Mouse (Mus musculus): ENCODE measurements at regions not wholly inside any gene's neighbourhood (a gene's known extent, or its start where the extent isn't known, plus 50 kb on each side); places are given as distances from the start of the nearest gene placed in this dataset.
"Not testable (repeated sequence)": the region's sequence is repeated elsewhere in the genome, so short reads cannot be mapped to it uniquely, and the experiment has no call there.

GRCm38 (mm10) chr7:73688451-73688850 is 51.7 kb upstream of the Fam174b start:
- no peak for DNase-seq (ENCODE audit: low spot score)

DNA sequence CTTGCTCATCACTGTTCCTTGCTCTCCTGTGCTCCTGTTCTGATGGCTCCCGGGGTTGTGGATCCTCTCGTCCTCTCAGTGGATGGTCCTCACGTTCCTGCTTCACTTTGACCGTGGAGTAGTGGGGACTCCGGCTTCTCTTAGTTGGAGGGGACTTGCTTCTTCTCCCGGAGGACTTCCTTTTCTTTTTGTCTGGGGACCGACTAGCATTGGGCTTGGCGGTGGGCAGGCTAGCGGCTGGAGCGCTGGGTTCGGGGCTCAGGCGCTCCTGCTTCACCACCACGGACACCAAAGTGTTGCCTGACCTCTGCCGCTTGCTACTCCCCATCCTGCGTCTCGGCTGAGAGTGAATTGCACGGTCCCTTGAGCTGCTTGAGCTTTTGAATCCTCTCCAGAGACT is 53.9 kb upstream of the Fam174b start:
- not testable (repeated sequence) for DNase-seq (ENCODE audit: low spot score)

GRCm38 (mm10) chr7:73682756-73683155 is 57.3 kb upstream of the Fam174b start:
- DNase-seq (ENCODE audit: low spot score) = no peak

GRCm38 (mm10) chr7:73670598-73670997 is 69.5 kb upstream of the Fam174b start:
- no peak for DNase-seq (ENCODE audit: low spot score)

DNA sequence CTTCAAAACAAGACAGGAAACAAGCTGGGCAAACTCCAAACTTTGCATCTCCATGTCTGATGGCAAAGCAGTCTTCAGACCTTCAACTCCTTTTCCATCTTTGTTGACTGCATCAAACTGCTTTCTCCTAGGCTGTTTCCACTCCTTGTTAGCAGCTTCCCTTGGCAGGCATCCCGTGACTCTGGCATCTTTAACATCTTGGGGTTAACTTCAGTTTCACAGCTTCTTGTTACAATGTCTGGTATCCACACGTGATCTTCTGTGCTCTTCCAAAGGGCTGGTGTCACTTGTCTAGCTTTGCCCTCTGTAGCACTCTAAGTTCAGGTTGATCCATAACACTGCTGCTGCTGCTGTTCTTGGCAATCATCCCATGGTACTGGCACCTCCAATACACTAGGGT is 71.3 kb upstream of the Fam174b start:
- no peak for DNase-seq (ENCODE audit: low spot score)

DNA sequence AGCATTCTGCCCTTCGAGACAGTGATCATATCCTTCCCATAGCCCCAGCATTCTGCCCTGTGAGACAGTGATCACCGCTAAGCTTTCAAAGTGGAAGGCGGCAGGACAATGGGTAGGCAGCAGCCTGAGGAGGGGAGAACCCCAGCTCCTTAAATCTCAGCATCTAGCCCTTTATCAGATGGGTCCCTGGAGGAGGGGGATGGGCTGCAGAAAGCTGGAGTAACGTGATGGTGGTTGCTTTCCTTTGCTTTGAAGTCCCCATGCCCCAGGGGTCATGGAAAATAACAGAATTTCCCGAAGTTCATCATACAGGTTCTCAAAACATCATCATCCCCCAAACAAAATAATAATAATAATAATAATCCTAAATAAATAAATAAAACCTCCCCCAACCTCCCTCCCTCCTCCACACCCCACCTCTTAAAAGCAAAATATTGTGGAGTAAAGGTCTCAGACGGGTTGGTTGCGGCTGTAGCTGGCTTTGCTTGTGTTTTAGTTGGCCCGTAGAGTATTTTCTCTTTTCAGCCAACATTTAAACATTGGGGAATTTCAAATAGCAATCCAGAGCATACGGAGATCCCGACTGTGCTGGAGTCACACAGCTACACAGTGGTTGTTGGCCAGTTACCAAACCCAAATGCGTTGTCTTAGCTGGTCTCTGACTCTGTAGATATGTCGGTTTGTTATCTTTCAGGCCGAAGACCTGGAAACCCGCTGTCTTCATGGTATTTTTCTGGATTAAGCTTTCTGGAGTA is 73.0 kb upstream of the Fam174b start:
- no peak for DNase-seq (ENCODE audit: low spot score)

GRCm38 (mm10) chr7:73664962-73665361 is 75.1 kb upstream of the Fam174b start:
- DNase-seq (ENCODE audit: low spot score) = no peak

GRCm38 (mm10) chr7:73662536-73662935 is 77.6 kb upstream of the Fam174b start:
- no peak for DNase-seq (ENCODE audit: low spot score)

DNA sequence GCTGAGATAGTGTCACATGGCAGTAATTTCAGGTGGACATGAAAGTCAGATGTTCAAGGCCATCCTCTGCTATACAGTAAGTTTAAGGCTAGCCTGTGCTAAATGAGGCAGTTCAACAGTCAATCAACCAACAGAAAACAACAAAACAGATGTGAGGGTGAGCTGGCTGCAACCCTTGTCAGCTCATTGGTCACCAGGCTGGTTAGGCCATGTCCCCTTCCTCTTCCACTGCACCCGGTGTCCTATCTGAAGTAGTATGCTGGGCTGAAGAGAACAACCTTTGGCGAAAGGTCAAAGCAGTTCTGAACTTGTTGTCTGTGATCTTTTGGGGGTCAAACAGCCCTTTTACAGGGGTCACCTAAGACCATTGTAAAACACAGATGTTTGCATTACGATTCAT is 78.2 kb upstream of the Fam174b start:
- DNase-seq (ENCODE audit: low spot score) = no peak

DNA sequence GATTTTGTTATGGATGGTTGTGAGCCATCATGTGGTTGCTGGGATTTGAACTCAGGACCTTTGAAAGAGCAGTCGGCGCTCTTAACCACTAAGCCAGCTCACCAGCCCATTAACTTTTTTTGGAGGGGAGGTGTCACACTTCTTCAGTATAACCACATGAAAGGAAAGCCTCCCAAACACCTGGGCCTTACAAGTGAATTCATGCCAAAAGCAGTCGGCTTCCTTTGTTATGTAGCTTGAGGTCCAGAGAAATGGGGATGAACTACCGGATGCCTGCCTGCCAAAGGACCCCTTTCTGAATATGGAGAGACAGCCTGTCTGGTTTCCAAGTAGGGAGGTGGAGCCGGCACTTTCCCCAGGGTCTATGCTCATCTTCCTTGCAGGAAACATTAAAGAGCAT is 80.6 kb upstream of the Fam174b start:
- no peak for DNase-seq (ENCODE audit: low spot score)

- DNase-seq (ENCODE audit: low spot score) = no peak
Observed at GRCm38 (mm10) chr7:73657283-73657682, 82.8 kb upstream of the Fam174b start.

DNA sequence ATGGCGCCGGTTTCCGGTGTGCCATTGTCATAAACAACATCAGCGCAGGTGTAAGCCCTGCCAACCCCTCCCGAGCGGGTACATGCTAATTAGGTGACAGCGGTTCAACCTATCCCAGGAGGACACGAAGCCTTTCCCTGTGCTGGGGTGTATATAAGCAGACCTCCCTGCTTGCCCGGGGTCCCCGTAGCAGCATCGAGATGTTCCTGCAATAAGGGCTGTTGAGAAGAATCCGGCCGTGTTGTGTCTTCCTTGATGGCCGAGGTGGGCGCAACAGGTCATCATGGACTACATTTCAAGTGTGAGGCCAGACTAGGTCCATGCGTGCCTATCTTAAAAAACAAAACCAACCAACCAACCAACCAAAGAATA is 83.7 kb upstream of the Fam174b start:
- not testable (repeated sequence) for DNase-seq (ENCODE audit: low spot score)

GRCm38 (mm10) chr7:73655787-73656423 is 84.2 kb upstream of the Fam174b start:
- DNase-seq (ENCODE audit: low spot score) = no peak

DNA sequence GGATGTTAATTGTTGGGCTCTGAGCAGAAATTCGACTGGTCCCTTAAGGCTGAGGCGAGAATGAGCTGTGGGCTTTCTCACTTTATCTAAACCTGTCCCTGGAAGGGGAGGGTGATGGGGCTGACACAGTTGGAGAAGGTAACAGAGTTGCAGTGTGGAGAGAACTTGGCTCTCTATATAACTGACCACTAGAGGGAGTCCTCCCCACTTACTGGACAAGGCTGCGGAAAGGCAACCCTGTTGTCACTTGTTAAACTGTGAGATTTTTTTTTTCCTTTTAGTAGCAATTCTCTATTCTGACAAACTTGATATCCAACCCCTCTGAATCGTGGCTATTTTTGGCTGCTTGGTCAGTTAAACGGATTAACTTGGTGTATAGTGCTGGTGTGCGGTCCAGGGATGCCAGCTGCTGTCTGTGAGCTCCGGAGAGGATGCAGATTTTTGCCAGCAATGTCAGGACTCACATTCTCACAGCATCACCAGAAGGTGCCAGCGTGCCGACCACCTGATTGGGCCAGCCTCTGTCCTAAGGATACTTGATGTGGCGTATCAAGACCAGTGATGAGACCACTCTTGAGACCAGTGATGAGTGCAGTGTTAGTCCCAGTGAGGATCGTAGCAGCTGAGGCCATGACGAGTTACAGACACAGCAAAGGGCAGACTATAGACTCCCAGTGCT is 85.8 kb upstream of the Fam174b start:
- no peak for DNase-seq (ENCODE audit: low spot score)

DNA sequence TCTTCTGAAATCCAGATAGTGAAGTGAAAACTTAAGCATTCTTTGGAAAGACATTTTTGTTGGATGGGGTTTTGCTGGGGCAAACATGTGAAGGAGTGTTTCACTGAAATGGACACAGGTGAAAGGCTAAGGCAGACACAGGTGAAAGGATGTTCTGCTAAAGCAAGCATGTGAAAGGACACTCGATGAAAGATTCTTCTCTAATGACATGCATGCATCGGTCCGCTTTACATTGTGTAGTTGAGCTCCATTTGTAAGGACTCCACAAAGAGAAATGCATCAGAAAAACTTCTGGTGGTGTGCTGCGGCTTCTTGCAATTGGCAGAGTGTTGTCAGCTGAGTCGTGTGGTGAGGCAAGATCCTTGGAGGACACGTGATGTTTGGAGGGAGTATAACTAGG is 89.2 kb upstream of the Fam174b start:
- DNase-seq (ENCODE audit: low spot score) = no peak

- peak; percentile 43 for DNase-seq (ENCODE audit: low spot score)
Observed at GRCm38 (mm10) chr7:73648010-73648409, 92.1 kb upstream of the Fam174b start.

DNA sequence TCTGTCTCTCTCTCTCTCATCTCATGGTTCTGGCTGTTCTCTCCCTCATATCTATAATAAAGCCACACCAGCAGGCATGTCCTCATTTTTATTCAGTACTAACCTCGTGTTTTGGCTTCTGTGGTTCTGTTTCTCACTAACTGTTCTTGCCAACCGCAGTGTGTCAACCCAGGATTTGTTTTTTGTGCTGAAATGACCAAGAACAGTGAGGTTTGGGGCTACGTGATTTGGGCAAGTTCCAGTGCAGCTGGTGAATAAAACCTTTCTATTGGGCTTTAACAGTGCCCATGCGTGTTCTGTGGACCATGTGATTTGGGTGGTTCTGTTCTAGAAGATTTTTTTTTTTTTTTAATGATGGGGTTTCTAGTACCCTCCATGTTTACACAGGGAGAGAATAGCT is 93.0 kb upstream of the Fam174b start:
- no peak for DNase-seq (ENCODE audit: low spot score)

DNA sequence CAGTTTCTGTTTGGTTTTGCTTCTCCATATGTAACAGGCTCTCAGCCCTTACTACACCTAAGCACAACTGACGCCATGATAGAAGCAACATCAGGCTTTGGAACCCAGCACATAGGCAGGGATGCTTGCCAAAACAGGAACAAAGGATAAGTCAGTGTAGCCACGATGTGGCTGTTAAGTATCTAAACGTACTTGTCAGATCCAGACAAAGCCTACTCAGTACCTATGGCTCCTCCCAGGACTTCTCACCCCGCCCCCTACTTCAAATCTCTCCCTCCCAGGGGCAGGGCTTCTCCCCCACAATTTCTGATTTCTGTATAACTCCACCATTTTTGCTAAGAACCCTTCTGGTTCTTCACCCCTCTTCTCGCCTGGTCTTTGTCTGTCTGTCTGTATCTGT is 93.4 kb upstream of the Fam174b start:
- no peak for DNase-seq (ENCODE audit: low spot score)

- no peak for DNase-seq (ENCODE audit: low spot score)
Observed at GRCm38 (mm10) chr7:73644362-73644904, 95.7 kb upstream of the Fam174b start.

- DNase-seq (ENCODE audit: low spot score) = no peak
Observed at GRCm38 (mm10) chr7:73643993-73644335, 96.1 kb upstream of the Fam174b start.

GRCm38 (mm10) chr7:73643306-73643992 is 96.7 kb upstream of the Fam174b start:
- no peak for DNase-seq (ENCODE audit: low spot score)

DNA sequence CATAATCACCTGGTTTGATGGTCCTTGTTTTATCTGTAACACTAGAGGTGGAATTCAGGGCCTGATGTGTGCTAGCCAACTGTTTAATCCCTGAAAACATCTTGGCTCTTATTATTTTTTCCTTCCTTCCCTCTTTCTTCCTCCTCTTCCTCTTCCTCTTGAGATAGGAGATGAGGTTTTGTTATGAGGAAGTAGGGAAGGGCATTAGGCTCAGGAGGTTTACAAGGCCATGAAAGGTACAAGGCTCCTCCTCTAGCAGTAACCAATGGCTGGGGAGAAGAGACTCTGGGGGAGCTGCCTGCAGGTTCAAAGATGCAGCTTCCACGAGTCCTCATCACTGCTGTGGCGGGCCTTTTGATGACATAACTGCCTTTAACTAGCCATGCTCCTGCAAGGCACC is 98.6 kb upstream of the Chd2 start:
- no peak for DNase-seq (ENCODE audit: low spot score)

GRCm38 (mm10) chr7:73637810-73638125 is 96.1 kb upstream of the Chd2 start:
- DNase-seq (ENCODE audit: low spot score) = no peak

Measured in urinary bladder, postnatal 10 days (tissue).